Mouse (Mus musculus) liver, adult 2 months (tissue): Measurements from ENCODE around the gene Wdr89. TPM values are rescaled to one million over a fixed set of nuclear protein-coding genes. Genes with fewer than 3 reads are reported as not detected.
A peak's percentile ranks its signal among the peaks of the same experiment; 100 is the strongest.

Experiments used
- DNase-seq: peaks from one replicate; pipeline ENCODE4 v3.0.0-alpha.2; 2011; ENCODE audit warnings: low read depth, low spot score; ENCODE audit errors: extremely low read depth
- H3K27ac ChIP-seq: fragments of 200-500 bp; replicated peaks from 2 replicates; pipeline ENCODE4 v1.5.1; 2012; ENCODE audit warnings: low read depth, mild to moderate bottlenecking, control low read depth, inconsistent platforms, low read length; ENCODE audit not compliant: insufficient read depth
- H3K27me3 ChIP-seq: fragments of 200-500 bp; 2 replicates; pipeline ENCODE4 v1.6.1; 2012; ENCODE audit warnings: mild to moderate bottlenecking, moderate library complexity, low read length, inconsistent platforms; ENCODE audit not compliant: control insufficient read depth, insufficient read depth
- H3K36me3 ChIP-seq: fragments of 200-500 bp; 2 replicates; pipeline ENCODE4 v1.6.1; 2012; ENCODE audit warnings: low read length, inconsistent platforms; ENCODE audit not compliant: control insufficient read depth, insufficient read depth
- H3K4me1 ChIP-seq: fragments of 200-500 bp; 2 replicates; pipeline ENCODE4 v1.6.1; 2011; ENCODE audit warnings: low read length; ENCODE audit not compliant: control insufficient read depth, insufficient read depth
- H3K4me3 ChIP-seq: fragments of 200-500 bp; 2 replicates; pipeline ENCODE4 v1.5.1; 2011; ENCODE audit warnings: low read depth, mild to moderate bottlenecking, control low read depth, low read length, moderate library complexity; ENCODE audit not compliant: insufficient read depth
- H3K79me2 ChIP-seq: fragments of 200-500 bp; 2 replicates; pipeline ENCODE4 v1.6.1; 2012; ENCODE audit warnings: inconsistent platforms, mild to moderate bottlenecking, low read length, moderate library complexity; ENCODE audit not compliant: control insufficient read depth, insufficient read depth
- H3K9ac ChIP-seq: fragments of 200-500 bp; 2 replicates; pipeline ENCODE4 v1.6.1; 2012; ENCODE audit warnings: low read depth, mild to moderate bottlenecking, control low read depth, inconsistent platforms, low read length
- CTCF ChIP-seq: fragments of 200-500 bp; IDR thresholded peaks from 2 replicates; pipeline ENCODE4 v1.5.1; 2011; ENCODE audit warnings: low read depth, low read length, control low read depth
- POLR2A ChIP-seq: fragments of 200-500 bp; IDR thresholded peaks from 2 replicates; pipeline ENCODE4 v1.6.1; 2011; ENCODE audit warnings: low read length, control low read depth; ENCODE audit not compliant: insufficient read depth; ENCODE audit errors: extremely low read depth
- WGBS: fragments of 180-500 bp; shearing (Covaris S2); methylation state at CpG from one replicate; pipeline ENCODE4 v1.1.7; 2018; 5-methylcytosine and 5-hydroxymethylcytosine counted together
- polyA plus RNA-seq: library from polyadenylated mRNA; depleted of rRNA; stranded (reverse); fragments of >200 nt; gene quantifications from 2 replicates; pipeline ENCODE4 v1.2.3, GENCODE M21; 2012
- total RNA-seq: library from RNA; depleted of rRNA; stranded (reverse); fragments of >200 nt; gene quantifications from 2 replicates; pipeline ENCODE4 v1.2.3, GENCODE M21; 2014

Wdr89 gene
- total and polyA plus RNA-seq, 2 experiments: 2.1 to 2.3 TPM

DNA sequence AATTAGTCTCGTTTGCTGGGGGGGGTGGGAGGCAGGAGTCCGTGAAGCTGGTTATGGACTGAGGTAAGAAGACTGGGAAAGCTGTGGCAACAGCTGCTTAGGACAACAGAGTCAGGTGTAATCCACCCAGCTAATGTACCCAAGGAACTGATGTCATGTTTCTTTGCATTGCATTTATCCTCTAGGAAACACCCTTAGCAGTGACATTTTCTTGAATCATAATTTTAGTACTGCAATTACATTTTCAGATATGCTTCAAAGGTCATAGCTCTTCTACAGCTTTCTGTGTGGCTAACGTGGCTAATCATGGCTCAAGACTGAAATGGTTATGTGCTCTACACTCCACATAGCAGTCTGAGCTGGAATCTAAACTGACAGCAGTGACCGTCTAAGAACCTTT lies 70.3 kb downstream of the Wdr89 start:
- WGBS: 70% methylated on average over 4 of the region's 4 CpGs
- DNase-seq: no peak
- no peak for TF ChIP-seq POLR2A
- TF ChIP-seq CTCF: no peak
- no peaks in the 10 kb centered on the region for H3K36me3 ChIP-seq
- no peak overlapping the region for H3K4me3 ChIP-seq
- H3K4me1 ChIP-seq: peaks cover 5% of the 10 kb centered on the region
- no peaks in the 10 kb centered on the region for H3K27me3 ChIP-seq
- H3K9ac ChIP-seq: no peak overlapping the region
- peaks cover 12% of the 10 kb centered on the region for H3K79me2 ChIP-seq
- H3K27ac ChIP-seq: no peak overlapping the region

DNA sequence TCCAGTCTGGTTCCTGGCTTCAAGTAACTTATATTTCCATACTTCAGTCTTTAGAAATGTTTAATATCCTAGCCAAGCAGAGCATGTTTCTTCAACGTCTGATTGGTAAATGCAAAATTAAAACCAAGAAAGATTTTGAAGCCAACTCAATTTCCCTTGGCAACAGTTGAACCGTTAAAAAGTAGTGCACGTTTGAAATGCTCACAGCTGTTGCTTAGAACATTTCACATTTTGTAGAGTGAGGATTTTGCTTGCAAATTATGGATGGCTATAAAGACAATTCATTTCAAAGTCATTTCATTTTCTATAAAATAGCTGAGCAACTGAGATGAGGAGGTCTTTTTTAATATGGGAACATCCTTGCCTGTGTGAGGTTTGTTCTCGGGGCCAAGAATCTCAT lies 71.6 kb downstream of the Wdr89 start:
- H3K36me3 ChIP-seq: peaks cover 5% of the 10 kb centered on the region
- no peak overlapping the region for H3K27ac ChIP-seq
- H3K4me3 ChIP-seq: no peak overlapping the region
- no peak for DNase-seq
- H3K9ac ChIP-seq: no peak overlapping the region
- WGBS: 86% methylated on average over 4 of the region's 4 CpGs
- H3K4me1 ChIP-seq: peaks cover 9% of the 10 kb centered on the region
- no peaks in the 10 kb centered on the region for H3K27me3 ChIP-seq
- H3K79me2 ChIP-seq: peaks cover 22% of the 10 kb centered on the region
- TF ChIP-seq CTCF: no peak
- no peak for TF ChIP-seq POLR2A

DNA sequence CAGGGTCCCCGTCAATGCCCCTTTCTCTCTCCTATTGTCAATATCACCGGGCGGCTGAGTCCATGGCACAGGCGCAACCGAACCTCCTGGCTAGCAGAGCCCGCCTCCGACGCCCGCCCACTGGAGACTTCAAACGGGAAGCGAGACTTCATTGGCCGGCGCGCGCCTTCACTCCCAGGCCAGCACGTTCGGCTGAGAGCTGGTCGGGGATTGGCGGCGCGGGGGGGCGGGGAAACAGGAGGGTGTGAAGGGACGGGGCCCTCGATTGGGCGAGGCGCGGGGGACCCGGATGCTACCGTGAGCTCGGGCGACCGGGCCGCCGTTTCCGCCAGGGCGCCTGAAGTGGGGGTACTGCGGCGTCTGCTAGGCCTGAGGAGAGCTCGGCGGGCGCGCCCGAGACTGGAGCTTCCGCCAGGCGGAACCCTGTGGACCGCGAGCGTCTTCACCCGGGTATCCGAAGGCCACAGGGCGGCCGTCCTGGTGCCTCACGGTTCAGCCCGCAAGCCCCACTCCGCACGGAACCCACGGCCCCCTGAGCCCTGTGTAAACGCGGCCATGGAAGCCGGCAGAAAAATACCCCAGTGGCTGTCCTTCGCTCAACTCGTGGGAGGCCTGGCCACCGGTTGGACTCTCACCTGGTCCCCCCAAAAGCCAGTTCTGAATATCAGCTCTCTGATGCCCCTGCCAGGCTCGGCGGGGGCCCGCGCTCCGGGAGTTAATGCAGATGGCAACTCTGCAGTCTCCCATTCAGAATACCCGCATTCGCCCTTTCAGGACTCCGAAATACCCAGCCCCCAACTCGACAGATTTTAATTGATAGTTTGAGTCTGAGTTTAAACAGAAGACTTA lies 73.0 kb downstream of the Wdr89 start, which contains the start of gene Ppp2r5e:
Gene Ppp2r5e, minus strand, starts transcription at position 92 of the 849 bp plus-strand sequence.
- no peaks in the 10 kb centered on the region for H3K27me3 ChIP-seq
- TF ChIP-seq CTCF (no peak), POLR2A (peak; percentile 93)
- H3K4me1 ChIP-seq: peaks cover 9% of the 10 kb centered on the region
- DNase-seq: peak; percentile 86
- H3K9ac ChIP-seq: peak within 1 kb of the TSS; percentile 100
- H3K36me3 ChIP-seq: peaks cover 14% of the 10 kb centered on the region
- H3K27ac ChIP-seq: peak within 1 kb of the TSS; percentile 97
- peaks cover 27% of the 10 kb centered on the region for H3K79me2 ChIP-seq
- H3K4me3 ChIP-seq: peak within 1 kb of the TSS; percentile 100
- under 1% methylated on average over 72 of the region's 72 CpGs for WGBS

GRCm38 (mm10) chr12:75595291-75596153 lies 73.8 kb downstream of the Wdr89 start:
- Histone ChIP-seq H3K79me2 (peaks cover 30% of the 10 kb centered on the region), H3K4me3 (peak overlapping the region; percentile 100), H3K9ac (peak overlapping the region; percentile 100), H3K27ac (peak overlapping the region; percentile 88), H3K4me1 (peaks cover 9% of the 10 kb centered on the region), H3K36me3 (peaks cover 16% of the 10 kb centered on the region), H3K27me3 (no peaks in the 10 kb centered on the region)
- DNase-seq: no peak
- TF ChIP-seq CTCF: no peak
- WGBS: under 1% methylated on average over 91 of the region's 97 CpGs

DNA sequence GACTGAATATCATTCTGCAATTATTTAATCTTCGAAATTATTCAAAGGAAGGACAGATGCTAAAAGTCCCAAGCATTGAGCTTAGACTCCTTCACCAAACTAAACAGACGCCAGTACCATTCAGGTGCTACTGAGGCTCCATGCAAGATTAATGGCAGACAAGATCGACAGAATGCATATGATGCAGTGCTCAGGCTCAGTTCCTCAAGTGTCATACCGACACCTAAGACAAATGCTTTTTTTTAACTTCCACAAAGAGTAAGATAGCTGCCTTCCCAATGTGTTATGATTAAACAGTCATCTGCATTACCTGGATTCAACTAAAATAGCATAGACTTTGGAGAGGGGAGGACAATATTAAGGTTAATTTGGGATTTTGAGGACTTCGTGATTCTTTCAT lies 74.9 kb downstream of the Wdr89 start:
- peak overlapping the region; percentile 60; the same call in 1 of the 2 replicates for H3K9ac ChIP-seq
- H3K4me1 ChIP-seq: peaks cover 9% of the 10 kb centered on the region
- H3K27ac ChIP-seq: no peak overlapping the region
- H3K36me3 ChIP-seq: peaks cover 25% of the 10 kb centered on the region
- peaks cover 38% of the 10 kb centered on the region for H3K79me2 ChIP-seq
- no peaks in the 10 kb centered on the region for H3K27me3 ChIP-seq
- H3K4me3 ChIP-seq: peak overlapping the region; percentile 42
- 39% methylated on average over 5 of the region's 5 CpGs for WGBS
- DNase-seq: no peak
- TF ChIP-seq POLR2A (no peak), CTCF (no peak)
